Mouse (Mus musculus) B cell, adult 2 months (primary cell): Measurements from ENCODE around the gene Hist1h1c.
"Not testable (repeated sequence)": the region's sequence is repeated elsewhere in the genome, so short reads cannot be mapped to it uniquely, and the experiment has no call there.

Source experiments
- DNase-seq, 2 experiments: peaks; one replicate each; pipeline ENCODE4 v3.0.0; 2022

The Hist1h1c gene

GRCm38 (mm10) chr13:23761871-23762821 is 23.5 kb downstream of the Hist1h1c start, which contains the start of gene Hist1h3a:
Gene Hist1h3a (minus strand): TSS chr13:23762386.
- DNase-seq, result peak; percentile 76

- DNase-seq, result no peak
These were observed 24.6 kb downstream of the Hist1h1c start for GRCm38 (mm10) chr13:23763242-23763585.

GRCm38 (mm10) chr13:23763586-23764323 is 25.1 kb downstream of the Hist1h1c start, which contains the start of gene Hist1h1a:
Gene Hist1h1a (plus strand): TSS chr13:23763666.
- peak; percentile 87 to 89 for DNase-seq

- DNase-seq, result no peak
These were observed 25.9 kb downstream of the Hist1h1c start for GRCm38 (mm10) chr13:23764324-23765171.

- DNase-seq, result no peak
These were observed 26.5 kb downstream of the Hist1h1c start for GRCm38 (mm10) chr13:23765172-23765513.

- DNase-seq, result no peak
These were observed 28.2 kb downstream of the Hist1h1c start for GRCm38 (mm10) chr13:23766772-23767171.

GRCm38 (mm10) chr13:23768834-23769397 is 30.3 kb downstream of the Hist1h1c start:
- DNase-seq, result no peak

GRCm38 (mm10) chr13:23769613-23770012 is 31.0 kb downstream of the Hist1h1c start, which contains the start of gene Trim38:
Gene Trim38 (plus strand): TSS chr13:23769913.
- not testable (repeated sequence) for DNase-seq

GRCm38 (mm10) chr13:23772561-23773313 is 34.1 kb downstream of the Hist1h1c start:
- DNase-seq, result no peak

- no peak for DNase-seq
These were observed 39.7 kb downstream of the Hist1h1c start for GRCm38 (mm10) chr13:23778339-23778738.

GRCm38 (mm10) chr13:23779025-23779424 is 40.4 kb downstream of the Hist1h1c start:
- DNase-seq, result no peak
